Mouse (Mus musculus) liver, embryonic 14.5 days (tissue): ENCODE measurements at regions not wholly inside any gene's neighbourhood (a gene's known extent, or its start where the extent isn't known, plus 50 kb on each side); places are given as distances from the start of the nearest gene placed in this dataset.
A peak's percentile ranks its signal among the peaks of the same experiment; 100 is the strongest.

Experiments
- ATAC-seq: fragments of 200-750 bp; cut with Nextera tagmentation; 2 replicates; pipeline ENCODE4 v1.8.0; 2017; ENCODE audit warnings: moderate number of reproducible peaks, mild to moderate bottlenecking, moderate library complexity; ENCODE audit not compliant: insufficient read depth
- DNase-seq, 3 experiments: peaks; one replicate each; pipeline ENCODE4 v3.0.0-alpha.2; 2012 to 2013; ENCODE audit warnings: low read depth in 3 of 3, low spot score in 3 of 3
- H3K27ac ChIP-seq: fragments of 300-500 bp; sonication (generic); 2 replicates; pipeline ENCODE4 v1.5.1; 2014; ENCODE audit warnings: moderate library complexity, mild to moderate bottlenecking, control low read depth, inconsistent platforms
- H3K27me3 ChIP-seq: fragments of 300-500 bp; sonication (generic); 2 replicates; pipeline ENCODE4 v1.6.1; 2014; ENCODE audit warnings: mild to moderate bottlenecking, low read length, moderate library complexity; ENCODE audit not compliant: control insufficient read depth, insufficient read depth
- H3K36me3 ChIP-seq: fragments of 300-500 bp; sonication (generic); replicated peaks from 2 replicates; pipeline ENCODE4 v1.6.1; 2014; ENCODE audit warnings: low read depth; ENCODE audit not compliant: control insufficient read depth, insufficient read depth
- H3K4me1 ChIP-seq, 2 experiments: fragments of 200-500 bp in 1 of 2; fragments of 300-500 bp in 1 of 2; sonication (generic) in 1 of 2; replicated peaks; 2 replicates each; pipeline ENCODE4 v1.6.1; 2012 to 2014; ENCODE audit warnings: antibody characterized with exemption in 1 of 2, inconsistent platforms in 1 of 2, low read length in 1 of 2; ENCODE audit not compliant: control insufficient read depth in 2 of 2, insufficient read depth in 2 of 2
- H3K4me2 ChIP-seq: fragments of 300-500 bp; sonication (generic); 2 replicates; pipeline ENCODE4 v1.6.1; 2014; ENCODE audit warnings: low read depth, mild to moderate bottlenecking, control low read depth, moderate library complexity
- H3K4me3 ChIP-seq, 2 experiments: fragments of 200-500 bp in 1 of 2; fragments of 300-500 bp in 1 of 2; sonication (generic) in 1 of 2; 2 replicates each; pipeline ENCODE4 v1.5.1; 2012 to 2014; ENCODE audit warnings: low read depth in 2 of 2, low read length in 2 of 2, mild to moderate bottlenecking in 2 of 2, control low read depth in 1 of 2, inconsistent platforms in 1 of 2, moderate library complexity in 1 of 2; ENCODE audit not compliant: insufficient read depth in 1 of 2
- H3K9ac ChIP-seq: fragments of 300-500 bp; sonication (generic); replicated peaks from 2 replicates; pipeline ENCODE4 v1.6.1; 2014; ENCODE audit warnings: mild to moderate bottlenecking, control low read depth, moderate library complexity
- H3K9me3 ChIP-seq: fragments of 300-500 bp; sonication (generic); 2 replicates; pipeline ENCODE4 v1.6.1; 2016; ENCODE audit warnings: low read length, mixed read lengths; ENCODE audit not compliant: control insufficient read depth
- CTCF ChIP-seq: IDR thresholded peaks from 2 replicates; pipeline ENCODE4 v1.5.1; 2016; ENCODE audit warnings: antibody characterized with exemption, low read depth, control low read depth
- EP300 ChIP-seq: IDR thresholded peaks from 2 replicates; pipeline ENCODE4 v1.6.1; 2016; ENCODE audit warnings: antibody characterized with exemption, low read depth
- WGBS: fragments of 180-500 bp; shearing (Covaris S2); extraction: QIAGEN DNeasy Blood & Tissue Kit; methylation state at CpG from one replicate; pipeline ENCODE4 v1.1.7; 2014; ENCODE audit not compliant: insufficient replicate concordance; 5-methylcytosine and 5-hydroxymethylcytosine counted together

DNA sequence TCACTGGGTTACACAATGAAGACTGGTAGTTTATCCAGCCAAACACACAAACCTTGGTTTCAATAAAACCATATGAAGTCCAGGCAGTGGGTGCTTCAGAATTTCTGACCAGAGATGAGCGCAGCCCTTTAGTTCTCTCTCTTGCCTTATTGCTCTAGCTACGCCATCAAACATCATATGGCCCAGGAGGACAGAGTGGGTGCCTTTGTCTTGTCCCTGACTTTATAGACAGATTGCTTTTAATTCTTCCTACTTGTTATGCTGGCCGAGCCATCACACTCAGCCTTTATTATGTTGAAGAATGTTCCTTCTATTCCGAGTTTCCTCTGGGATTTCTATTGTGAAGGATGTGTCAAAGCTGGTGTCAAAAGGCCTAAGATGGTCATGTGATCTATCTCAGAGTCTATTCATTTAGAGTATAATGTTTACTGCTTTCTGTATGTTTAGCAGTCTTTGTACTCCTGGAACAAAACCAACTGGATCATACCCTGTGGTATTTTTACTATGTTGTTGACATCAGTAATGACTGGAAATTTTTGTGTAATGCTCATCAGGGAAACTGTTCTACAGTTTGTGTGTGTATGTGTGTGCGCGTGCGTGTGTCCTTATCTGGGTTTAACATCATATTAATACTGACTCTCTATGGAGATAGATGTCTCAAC, 263.7 kb downstream of the Rybp start:
- H3K4me2 ChIP-seq = no peak overlapping the region
- no peak overlapping the region for H3K4me3 ChIP-seq
- TF ChIP-seq CTCF = no peak
- no peak for TF ChIP-seq EP300
- H3K27me3 ChIP-seq = no peaks in the 10 kb centered on the region
- no peak overlapping the region for H3K9ac ChIP-seq
- H3K4me1 ChIP-seq = no peaks in the 10 kb centered on the region
- DNase-seq (no peak), ATAC-seq (no peak)
- 65% methylated on average over 7 of the region's 7 CpGs for WGBS
- no peaks in the 10 kb centered on the region for H3K36me3 ChIP-seq
- no peak overlapping the region for H3K27ac ChIP-seq
- no peaks in the 10 kb centered on the region for H3K9me3 ChIP-seq

DNA sequence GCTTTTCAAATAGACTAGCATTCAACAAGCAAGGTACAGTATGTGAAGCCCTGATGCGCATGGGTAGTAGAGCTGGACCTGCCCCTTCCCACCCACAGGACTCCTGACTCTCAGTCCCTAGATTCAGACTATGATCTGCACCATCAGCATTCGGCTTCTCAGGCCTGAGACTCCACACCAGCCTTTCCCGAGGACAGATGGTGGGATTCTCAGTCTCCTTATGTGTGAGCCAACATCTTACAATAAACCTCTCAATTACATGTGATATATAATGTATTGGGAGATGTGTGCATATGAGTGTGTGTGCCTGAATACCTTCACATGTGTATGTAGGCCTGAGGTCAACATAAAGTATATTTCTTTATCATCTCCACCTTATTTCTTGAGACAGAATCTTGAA, 268.3 kb downstream of the Rybp start:
- Histone ChIP-seq H3K27ac (no peak overlapping the region), H3K36me3 (no peaks in the 10 kb centered on the region), H3K4me3 (no peak overlapping the region), H3K27me3 (no peaks in the 10 kb centered on the region), H3K4me1 (no peaks in the 10 kb centered on the region), H3K4me2 (no peak overlapping the region), H3K9ac (no peak overlapping the region), H3K9me3 (no peaks in the 10 kb centered on the region)
- DNase-seq = no peak
- no peak for ATAC-seq
- 49% methylated on average over 3 of the region's 3 CpGs for WGBS
- TF ChIP-seq CTCF (no peak), EP300 (no peak)

DNA sequence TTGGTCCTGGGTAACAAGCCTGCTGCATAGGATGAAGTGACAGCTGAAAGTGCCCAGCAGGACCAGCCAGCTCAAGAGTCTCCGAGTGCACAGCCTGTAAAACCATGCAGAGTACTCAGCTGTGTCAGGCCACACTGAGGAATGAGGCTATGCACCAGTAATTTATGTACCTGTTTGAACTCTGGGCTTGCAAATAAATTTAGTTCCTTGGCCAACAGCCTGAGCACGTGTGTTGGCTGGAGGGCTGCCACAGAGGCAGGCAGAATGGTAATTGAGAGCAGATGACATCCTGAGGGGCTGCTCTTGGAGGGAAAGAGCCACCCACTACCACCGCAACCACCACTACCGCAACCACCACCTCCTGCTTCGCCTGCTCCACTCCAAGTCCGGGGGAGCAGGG, 273.3 kb downstream of the Rybp start:
- TF ChIP-seq EP300 = no peak
- no peak for TF ChIP-seq CTCF
- H3K4me1 ChIP-seq = no peaks in the 10 kb centered on the region
- H3K9ac ChIP-seq = no peak overlapping the region
- H3K27ac ChIP-seq = no peak overlapping the region
- H3K27me3 ChIP-seq = no peaks in the 10 kb centered on the region; the same call in 1 of the 2 replicates
- DNase-seq (no peak), ATAC-seq (no peak)
- no peaks in the 10 kb centered on the region for H3K36me3 ChIP-seq
- H3K4me2 ChIP-seq = no peak overlapping the region
- H3K9me3 ChIP-seq = no peaks in the 10 kb centered on the region
- H3K4me3 ChIP-seq = no peak overlapping the region
- 20% methylated on average over 6 of the region's 6 CpGs for WGBS

DNA sequence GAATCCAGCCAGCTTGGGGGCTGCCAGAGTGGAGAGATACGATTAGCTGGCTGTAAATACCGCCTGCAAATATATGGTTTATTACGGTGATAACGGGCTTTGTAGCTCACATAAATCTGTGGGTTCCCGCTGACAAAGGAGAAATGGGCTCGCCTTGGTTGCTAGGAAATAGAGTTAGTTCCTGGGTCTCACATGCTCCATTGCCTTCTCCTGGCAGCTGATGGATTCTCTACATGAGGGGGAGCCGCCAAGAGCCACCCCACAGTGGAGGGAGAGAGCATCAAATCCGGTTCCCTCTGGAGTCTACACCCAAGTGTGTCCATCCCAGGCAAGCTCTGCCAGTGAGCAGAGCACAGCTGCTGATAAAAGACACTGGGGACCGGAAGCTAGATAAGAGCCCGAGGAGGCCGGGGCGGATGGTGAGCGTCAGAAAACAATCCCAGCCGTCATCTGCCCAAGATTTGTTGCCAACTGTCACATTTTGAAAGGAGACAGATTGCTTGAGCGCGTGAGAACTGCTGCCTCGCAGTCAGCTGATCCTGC, 275.7 kb downstream of the Rybp start:
- Histone ChIP-seq H3K27me3 (no peaks in the 10 kb centered on the region; the same call in 1 of the 2 replicates), H3K4me3 (no peak overlapping the region), H3K36me3 (no peaks in the 10 kb centered on the region), H3K4me2 (no peak overlapping the region), H3K27ac (no peak overlapping the region), H3K4me1 (no peaks in the 10 kb centered on the region), H3K9me3 (no peaks in the 10 kb centered on the region), H3K9ac (no peak overlapping the region)
- DNase-seq (peak in 1 of 3 experiments; percentile 4), ATAC-seq (peak; percentile 48)
- TF ChIP-seq EP300 (no peak), CTCF (no peak)
- 4% methylated on average over 17 of the region's 17 CpGs for WGBS

DNA sequence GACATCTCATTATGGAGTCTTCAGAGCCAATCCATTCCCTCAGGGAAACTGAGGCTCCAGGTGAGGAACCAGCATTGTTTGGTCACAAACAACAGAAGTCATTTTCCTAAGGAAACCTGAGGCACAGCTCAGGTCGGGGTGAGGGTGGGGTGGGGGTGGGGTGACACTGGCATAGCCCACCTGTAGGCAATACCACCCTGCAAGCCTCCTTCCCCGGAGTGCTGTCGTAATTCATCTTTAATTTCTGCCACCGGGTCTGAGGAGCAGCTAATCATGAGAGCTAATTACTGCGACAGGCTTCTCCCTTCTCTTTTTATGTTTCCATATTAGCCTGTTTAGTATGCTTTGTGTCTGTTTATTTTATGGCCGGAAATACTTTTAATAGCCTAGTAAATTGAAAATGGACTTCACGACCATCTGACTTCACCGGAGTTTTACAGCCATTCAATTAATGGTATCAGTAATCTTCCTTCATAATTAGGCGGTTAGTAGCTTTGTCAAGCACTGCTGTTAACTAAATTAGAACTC, 276.3 kb downstream of the Rybp start:
- no peak for TF ChIP-seq EP300
- Histone ChIP-seq H3K36me3 (no peaks in the 10 kb centered on the region), H3K4me2 (no peak overlapping the region), H3K4me3 (no peak overlapping the region), H3K4me1 (no peaks in the 10 kb centered on the region), H3K27ac (no peak overlapping the region), H3K27me3 (no peaks in the 10 kb centered on the region; the same call in 1 of the 2 replicates), H3K9ac (no peak overlapping the region), H3K9me3 (no peaks in the 10 kb centered on the region)
- no peak for ATAC-seq
- no peak for DNase-seq
- WGBS = 41% methylated on average over 9 of the region's 9 CpGs
